ENCODE assay signal across 8 mouse cellular contexts in genomic region chr9:72133772-72134245, GRCm38 (mm10). TPM values are rescaled to one million over a fixed set of nuclear protein-coding genes. Genes with fewer than 3 reads are reported as not detected.
A peak's percentile ranks its signal among the peaks of the same experiment; 100 is the strongest.
DNase-seq lines count a peak whose midpoint lies in the region; ATAC-seq and TF ChIP-seq lines count a peak whose summit lies in the region.

No protein-coding gene starts in this region.

- H3K9me3 ChIP-seq in kidney, embryonic 16.5 days (ENCODE audit: low read length) = no peaks in the 10 kb centered on the region
- H3K9me3 ChIP-seq in neural tube, embryonic 12.5 days = no peaks in the 10 kb centered on the region

- no peak for TF ChIP-seq POLR2A in liver, adult 2 months (IDR thresholded peaks at IDR 0.05; ENCODE audit: extremely low read depth, insufficient read depth, low read length)
- TF ChIP-seq POLR2A in embryonic fibroblast, embryonic 13.5 days (IDR thresholded peaks at IDR 0.05; ENCODE audit: low read depth, low read length) = no peak

- no peaks in the 10 kb centered on the region for H3K27me3 ChIP-seq in liver, adult 2 months (ENCODE audit: control insufficient read depth, insufficient read depth, low read length)
- no peaks in the 10 kb centered on the region for H3K27me3 ChIP-seq in kidney, embryonic 16.5 days (ENCODE audit: insufficient read depth, low read length)
- H3K27me3 ChIP-seq in neural tube, embryonic 12.5 days (replicated peaks) = no peaks in the 10 kb centered on the region

- WGBS in liver, adult 2 months = 59% methylated on average over 4 of the region's 4 CpGs
- 53% methylated on average over 4 of the region's 4 CpGs for WGBS in kidney, embryonic 16.5 days
- 68% methylated on average over 4 of the region's 4 CpGs for WGBS in neural tube, embryonic 12.5 days

- H3K79me2 ChIP-seq in liver, adult 2 months (ENCODE audit: control insufficient read depth, insufficient read depth, low read length) = no peaks in the 10 kb centered on the region

- peaks cover 7% of the 10 kb centered on the region for H3K4me1 ChIP-seq in liver, adult 2 months (ENCODE audit: control insufficient read depth, insufficient read depth, low read length)
- H3K4me1 ChIP-seq in embryonic fibroblast, embryonic 13.5 days (ENCODE audit: control insufficient read depth, insufficient read depth, low read length) = peaks cover 6% of the 10 kb centered on the region; the same call in 1 of the 2 replicates
- H3K4me1 ChIP-seq in kidney, embryonic 16.5 days (ENCODE audit: insufficient read depth, low read length) = peaks cover 15% of the 10 kb centered on the region
- H3K4me1 ChIP-seq in neural tube, embryonic 12.5 days = peaks cover 4% of the 10 kb centered on the region; the same call in 1 of the 2 replicates

- peak overlapping the region; percentile 84; the same call in 1 of the 2 replicates for H3K4me3 ChIP-seq in liver, adult 2 months (ENCODE audit: insufficient read depth, low read depth, low read length)
- peak overlapping the region; percentile 46 for H3K4me3 ChIP-seq in embryonic fibroblast, embryonic 13.5 days (ENCODE audit: insufficient read depth, low read length)
- peak overlapping the region; percentile 57 for H3K4me3 ChIP-seq in kidney, embryonic 16.5 days (ENCODE audit: low read length)
- H3K4me3 ChIP-seq in neural tube, embryonic 12.5 days = peak overlapping the region; percentile 64; the same call in 1 of the 2 replicates

- DNase-seq in liver, adult 2 months (ENCODE audit: extremely low read depth, low read depth, low spot score) = no peak
- DNase-seq in liver = no peak
- no peak for DNase-seq in urinary bladder, postnatal 14 days (ENCODE audit: low spot score)
- no peak for DNase-seq in adrenal gland, adult 2 months
- no peak for DNase-seq in adrenal gland, postnatal 10 days

- no peak overlapping the region for H3K27ac ChIP-seq in liver, adult 2 months (replicated peaks; ENCODE audit: insufficient read depth, low read depth, low read length)
- H3K27ac ChIP-seq in embryonic fibroblast, embryonic 13.5 days (ENCODE audit: insufficient read depth, low read length) = peak overlapping the region; percentile 81
- H3K27ac ChIP-seq in kidney, embryonic 16.5 days (ENCODE audit: low read length) = peak overlapping the region; percentile 95
- H3K27ac ChIP-seq in neural tube, embryonic 12.5 days = no peak overlapping the region

- no peak for TF ChIP-seq CTCF in liver, adult 2 months (IDR thresholded peaks at IDR 0.05; ENCODE audit: low read depth, low read length)
- no peak for TF ChIP-seq CTCF in embryonic fibroblast, embryonic 13.5 days (IDR thresholded peaks at IDR 0.05; ENCODE audit: borderline replicate concordance, insufficient read depth, low read length)

- no peak for ATAC-seq in kidney, embryonic 16.5 days (ENCODE audit: low FRiP score, low TSS enrichment)
- no peak for ATAC-seq in neural tube, embryonic 12.5 days (ENCODE audit: low FRiP score, low read depth)

- peak overlapping the region; percentile 86 for H3K4me2 ChIP-seq in kidney, embryonic 16.5 days (replicated peaks; ENCODE audit: low read depth, low read length)
- H3K4me2 ChIP-seq in neural tube, embryonic 12.5 days (replicated peaks) = peak overlapping the region; percentile 94

- H3K9ac ChIP-seq in liver, adult 2 months (ENCODE audit: low read depth, low read length) = 0 out of 2 replicates have a peak overlapping the region, but pooled peaks have one; percentile 60
- peak overlapping the region; percentile 92 for H3K9ac ChIP-seq in kidney, embryonic 16.5 days (replicated peaks; ENCODE audit: low read length)
- H3K9ac ChIP-seq in neural tube, embryonic 12.5 days = no peak overlapping the region

- H3K36me3 ChIP-seq in liver, adult 2 months (ENCODE audit: control insufficient read depth, insufficient read depth, low read length) = no peaks in the 10 kb centered on the region
- H3K36me3 ChIP-seq in kidney, embryonic 16.5 days (ENCODE audit: insufficient read depth, low read length) = no peaks in the 10 kb centered on the region
- no peaks in the 10 kb centered on the region for H3K36me3 ChIP-seq in neural tube, embryonic 12.5 days

RNA-seq across cellular contexts. Expression of gene Tcf12, which starts 22.1 kb away (rescaled TPM):
- total RNA-seq in liver, adult 2 months (2014; rRNA removed) = 19.2 and 21.4 TPM in 2 replicates
- 14.1 and 18.4 TPM in 2 replicates for polyA plus RNA-seq in liver, adult 2 months (2012; rRNA removed)
- 150 and 177 TPM in 2 replicates for polyA plus RNA-seq in embryonic fibroblast, embryonic 13.5 days (2011; ENCODE audit: insufficient read length, low read depth, missing spikeins)
- 56.5 and 65.5 TPM in 2 replicates for polyA plus RNA-seq in kidney, embryonic 16.5 days (2015; fragmentation: Nextera tagmentation; extraction: Ambion mirVana)
- 197 and 213 TPM in 2 replicates for polyA plus RNA-seq in neural tube, embryonic 12.5 days (2016; fragmentation: Nextera tagmentation; extraction: Ambion mirVana)
- 10 to 100 TPM; 81.1 to 97.5 TPM for total RNA-seq in adrenal gland, adult 2 months (2021)
- 50.2 and 52.2 TPM in 2 replicates for polyA plus RNA-seq in adrenal gland, adult 2 months (2012; rRNA removed)
- 10 to 100 TPM; 82.5 to 95.3 TPM for total RNA-seq in adrenal gland, postnatal 10 days (2021)

Comparison
In these comparisons a context has a peak if more than half of its experiments do, and no peak if none do; other contexts are left out.
1. H3K27ac ChIP-seq: peak in embryonic fibroblast, embryonic 13.5 days (single experiment) and kidney, embryonic 16.5 days (single experiment); none in liver, adult 2 months (single experiment) and neural tube, embryonic 12.5 days (single experiment).
2. Peak in every context shown above with its lines, with median percentiles within 50 percentile points of each other: H3K4me3 ChIP-seq.